Mouse (Mus musculus) central nervous system, embryonic 18 days (tissue): ENCODE data around the gene Zfp78. TPM values are rescaled to one million over a fixed set of nuclear protein-coding genes. Genes with fewer than 3 reads are reported as not detected.

Source experiments
- polyA plus RNA-seq: library from polyadenylated mRNA; depleted of rRNA; stranded (reverse); fragments of >200 nt; gene quantifications from 2 replicates; pipeline ENCODE4 v1.2.3, GENCODE M21; 2012; rRNA removed

Zfp78 gene
- polyA plus RNA-seq: 3.8 and 4.1 TPM in 2 replicates

DNA sequence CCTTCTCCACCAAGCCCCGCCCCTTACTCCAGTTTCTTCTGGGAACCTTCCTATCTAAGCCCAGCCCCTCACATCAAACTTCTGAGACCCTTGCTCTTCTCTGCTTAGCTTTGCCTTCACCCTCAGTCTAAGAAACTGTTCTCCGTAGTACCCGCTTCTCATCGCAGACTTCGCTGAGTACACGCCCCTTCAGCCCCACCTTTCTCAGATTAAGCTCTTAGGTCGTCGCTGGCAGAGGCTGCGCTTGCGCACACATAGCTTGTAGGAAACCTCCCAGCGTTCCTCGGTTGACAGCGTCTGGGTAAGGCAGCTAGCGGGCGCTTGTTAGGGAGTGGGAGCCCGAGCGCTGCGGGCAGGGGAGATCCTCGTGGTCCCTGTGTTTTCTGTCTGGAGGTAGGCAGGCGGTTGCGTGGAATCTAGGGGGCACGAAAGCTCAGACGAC, at the start of gene Zfp78:
Gene Zfp78, plus strand, starts transcription at position 234 of the 442 bp plus-strand sequence.

DNA sequence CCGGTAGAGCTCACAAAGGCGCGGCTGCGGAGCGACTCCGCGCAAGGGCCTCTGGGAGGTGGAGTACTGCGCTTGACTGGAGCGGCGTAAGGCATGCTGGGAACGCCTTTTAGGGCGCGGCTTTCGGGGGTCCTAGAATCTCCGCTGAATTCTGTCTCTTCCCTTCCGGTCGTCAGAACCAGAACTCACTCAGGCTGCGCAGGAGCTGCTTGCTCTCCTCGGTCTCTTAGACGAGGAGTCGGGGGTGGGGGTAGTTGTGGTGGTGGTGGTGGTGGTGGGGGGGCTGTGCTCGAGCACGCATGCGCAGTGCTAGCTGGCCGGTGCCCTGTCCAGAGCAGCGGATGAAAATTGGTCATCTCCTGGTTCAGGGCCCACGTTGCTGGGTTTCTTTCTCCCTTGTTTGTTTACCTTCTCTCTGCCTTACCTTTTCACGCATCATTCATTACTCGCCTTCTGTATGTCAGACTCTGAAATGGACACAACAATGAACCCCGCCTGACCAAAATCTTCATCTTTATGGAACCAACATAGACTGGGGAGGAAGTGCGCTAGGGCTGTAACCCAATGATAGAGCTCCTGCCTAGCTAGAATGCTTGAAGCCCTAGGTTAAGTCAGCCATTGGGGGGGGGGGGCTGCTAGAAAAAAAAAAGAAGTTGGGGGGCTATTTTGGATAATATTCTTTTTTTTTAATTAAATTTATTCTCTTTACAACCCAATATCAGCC, 31.7 kb upstream of the Zfp78 start, which contains the start of gene Zfp583:
Gene Zfp583, minus strand, starts transcription at position 53 of the 724 bp plus-strand sequence.

DNA sequence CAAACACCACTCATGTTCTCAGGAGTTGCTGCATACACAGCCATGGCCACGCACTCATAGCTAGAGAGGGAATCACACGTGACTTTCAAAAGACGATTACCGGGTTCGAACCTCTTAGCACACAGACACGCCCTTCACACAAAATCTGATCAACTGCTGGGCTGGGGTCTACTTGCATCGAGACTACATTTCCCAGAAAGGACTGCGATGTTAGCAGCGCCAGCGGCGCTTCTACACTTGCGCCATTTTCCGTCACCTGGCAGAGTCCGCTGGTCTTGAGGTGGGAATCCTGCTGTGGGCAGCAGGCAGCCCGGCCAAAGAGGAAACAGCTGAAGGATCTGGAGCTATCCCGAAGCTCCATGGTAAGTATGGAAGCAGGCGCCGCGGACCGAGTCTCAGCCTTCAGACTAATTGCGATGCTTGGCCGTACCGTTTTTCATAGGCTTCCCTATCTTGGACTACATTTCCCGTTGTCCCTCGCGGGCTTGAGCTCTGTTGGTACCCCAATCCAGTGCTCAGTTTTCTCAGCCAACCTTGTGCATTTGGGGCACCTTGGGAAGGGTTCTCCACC, 19.5 kb upstream of the Zfp78 start, which contains the start of gene Gm3854:
Gene Gm3854, plus strand, starts transcription at position 259 of the 571 bp plus-strand sequence.

DNA sequence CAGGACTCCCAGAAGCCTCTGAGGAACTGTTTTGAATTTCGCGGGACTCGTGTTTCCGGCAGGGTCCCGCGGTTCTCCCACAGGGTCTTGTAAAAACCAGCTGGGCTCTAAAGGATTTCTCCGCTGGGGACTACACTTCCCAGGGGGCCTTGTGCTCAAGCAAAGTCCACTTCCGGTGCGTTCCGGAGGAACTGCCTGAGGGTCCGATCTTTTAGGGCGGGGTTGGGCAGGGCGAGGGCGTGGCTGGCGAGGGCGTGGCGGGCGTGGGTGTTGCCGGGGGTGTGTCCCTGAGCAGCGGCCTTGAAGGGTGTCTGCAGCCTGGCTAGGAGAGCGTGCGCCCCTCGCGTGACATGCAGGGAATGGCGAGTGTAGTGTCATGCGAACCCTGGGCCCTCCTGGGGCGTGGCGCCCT, 20.0 kb downstream of the Zfp78 start, which contains the start of gene Zfp28:
Gene Zfp28, plus strand, starts transcription at position 252 of the 412 bp plus-strand sequence.

DNA sequence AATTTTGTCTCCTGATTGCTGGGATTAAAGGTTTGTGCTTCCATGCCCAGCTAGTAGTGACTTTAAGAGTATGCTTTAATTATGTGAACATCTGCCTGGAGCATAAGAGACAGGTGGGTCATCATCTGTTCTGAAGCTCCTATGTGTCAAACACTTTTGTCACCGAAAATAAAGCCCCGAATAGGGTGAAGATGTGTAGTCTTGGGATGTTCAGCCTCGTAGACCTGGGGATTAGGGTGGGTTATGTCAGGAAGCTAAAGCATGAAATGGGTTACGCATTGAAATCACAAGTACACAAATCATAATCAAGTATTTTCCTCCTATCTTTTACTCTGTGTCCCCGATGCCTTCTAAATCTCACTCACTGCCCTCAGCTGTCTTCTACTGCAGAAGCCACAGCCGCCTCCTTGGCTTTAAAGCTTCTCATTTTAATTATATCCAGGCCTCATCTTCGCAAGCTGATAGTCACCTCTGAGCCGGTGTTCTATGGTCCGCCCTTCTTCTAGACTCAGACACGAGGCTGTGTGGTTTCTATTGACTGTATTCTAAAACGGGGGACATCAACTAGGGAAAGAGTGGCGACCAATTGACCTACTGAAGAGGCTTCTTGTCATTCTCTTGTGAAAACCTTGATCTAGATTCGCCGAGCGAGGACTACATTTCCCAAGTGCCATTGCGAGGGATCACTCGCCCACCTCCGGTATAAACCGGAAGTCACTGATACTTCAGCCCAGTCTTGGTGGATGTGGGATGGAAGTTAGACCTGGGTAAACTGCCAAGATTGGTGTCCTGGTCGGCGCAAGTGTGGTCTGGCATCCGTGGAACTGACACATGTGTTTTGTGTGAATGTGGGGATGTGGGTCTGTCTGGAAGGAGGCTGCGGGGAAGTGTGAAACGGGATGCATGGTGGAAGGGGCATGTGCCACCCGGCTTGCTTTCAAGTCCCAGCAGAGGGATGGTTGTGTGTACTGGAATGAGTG, 35.2 kb downstream of the Zfp78 start, which contains the start of gene Smim17:
Gene Smim17, plus strand, starts transcription at position 720 of the 980 bp plus-strand sequence.

DNA sequence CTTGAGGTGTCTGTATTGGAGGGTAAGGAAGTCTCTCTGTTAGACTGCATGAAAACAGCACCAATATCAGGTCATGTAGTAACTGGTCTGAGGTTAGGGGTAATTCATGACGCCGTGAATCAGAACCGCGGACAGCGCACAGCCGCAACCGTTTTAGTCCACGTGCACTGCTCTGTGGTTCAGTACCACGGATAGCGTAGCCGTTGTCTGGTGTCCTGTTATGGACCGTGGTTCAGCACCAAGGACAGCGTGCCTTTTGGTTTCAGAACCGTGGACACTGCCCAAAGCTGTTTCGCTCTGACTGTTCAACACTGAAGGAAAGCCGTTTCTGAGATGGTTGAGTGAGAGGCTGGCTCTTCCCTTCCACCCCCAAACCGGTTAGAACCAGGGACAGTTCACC, 47.0 kb downstream of the Zfp78 start, which contains the start of gene Gm20715:
Gene Gm20715, plus strand, starts transcription at position 235 of the 400 bp plus-strand sequence.

Other genes starting within 250 kb of the Zfp78 start
- 37.3 and 38.6 TPM in 2 replicates for gene Zfp787, start 207.3 kb upstream of the Zfp78 start, polyA plus RNA-seq
- gene Zfp444, start 191.1 kb upstream of the Zfp78 start, polyA plus RNA-seq: 62.6 and 66.3 TPM in 2 replicates
- gene Galp, start 166.2 kb upstream of the Zfp78 start, polyA plus RNA-seq: not detected in 2 replicates
- not detected in 2 replicates for gene Zscan5b, start 141.0 kb upstream of the Zfp78 start, polyA plus RNA-seq
- gene Epp13, start 110.6 kb upstream of the Zfp78 start, polyA plus RNA-seq: 0.35 and 0.43 TPM in 2 replicates
- gene Zfp667, start 76.7 kb upstream of the Zfp78 start, polyA plus RNA-seq: 7.2 and 7.6 TPM in 2 replicates
- 12.9 and 13.1 TPM in 2 replicates for gene Zfp583, start 32.0 kb upstream of the Zfp78 start, polyA plus RNA-seq
- gene Gm3854, start 19.5 kb upstream of the Zfp78 start, polyA plus RNA-seq: 4.1 and 4.4 TPM in 2 replicates
- 18.0 and 18.3 TPM in 2 replicates for gene Zfp28, start 20.0 kb downstream of the Zfp78 start, polyA plus RNA-seq
- 9.1 and 10.4 TPM in 2 replicates for gene Smim17, start 35.4 kb downstream of the Zfp78 start, polyA plus RNA-seq
- gene Gm20715, start 47.0 kb downstream of the Zfp78 start, polyA plus RNA-seq: 0.31 and 0.41 TPM in 2 replicates
- 1.2 TPM in 2 replicates for gene Olfr1344, start 75.4 kb downstream of the Zfp78 start, polyA plus RNA-seq
- gene Olfr1336, start 92.9 kb downstream of the Zfp78 start, polyA plus RNA-seq: 0.04 TPM in 1 of 2 replicates, not detected in the other
- not detected in 2 replicates for gene Olfr1346, start 103.8 kb downstream of the Zfp78 start, polyA plus RNA-seq
- gene Olfr5, start 123.7 kb downstream of the Zfp78 start, polyA plus RNA-seq: 0.01 TPM in 1 of 2 replicates, not detected in the other
- not detected in 2 replicates for gene Olfr1347, start 136.5 kb downstream of the Zfp78 start, polyA plus RNA-seq
- not detected in 2 replicates for gene Olfr1348, start 145.5 kb downstream of the Zfp78 start, polyA plus RNA-seq
- 0.01 TPM in 1 of 2 replicates, not detected in the other for gene Olfr1349, start 159.7 kb downstream of the Zfp78 start, polyA plus RNA-seq
- not detected in 2 replicates for gene Olfr1350, start 201.6 kb downstream of the Zfp78 start, polyA plus RNA-seq